Mouse (Mus musculus) megakaryocyte, embryonic 14.5 days (primary cell): Measurements from ENCODE around the gene Sept8.

Experiments
- FLI1 ChIP-seq: IDR thresholded peaks from 2 replicates; pipeline ENCODE4 v1.6.1; 2012; ENCODE audit warnings: low read length, inconsistent platforms, mixed read lengths
- GATA1 ChIP-seq: IDR thresholded peaks from 3 replicates; pipeline ENCODE4 v1.6.1; 2012; ENCODE audit warnings: mixed read lengths, low read length, inconsistent platforms, borderline replicate concordance

DNA sequence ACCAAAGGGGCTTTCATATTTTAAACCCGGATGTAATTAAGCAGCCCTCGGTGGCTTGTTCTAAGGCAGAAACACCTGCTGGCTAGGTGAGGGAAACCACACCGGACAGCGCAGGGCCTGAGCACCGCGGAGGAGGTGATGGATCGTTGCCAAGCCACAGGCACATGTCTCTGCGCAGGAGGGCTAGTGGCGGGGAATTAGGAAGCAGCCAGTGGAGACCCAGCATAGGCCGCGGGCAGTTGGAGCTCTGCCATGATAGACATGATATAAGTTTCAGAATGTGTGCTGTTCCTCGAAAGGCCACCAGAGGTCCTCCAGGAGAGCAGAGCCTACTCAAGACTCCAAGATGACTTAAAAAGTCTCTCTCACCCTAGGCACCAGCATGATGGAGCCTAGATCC lies 32.7 kb downstream of the Sept8 start:
- TF ChIP-seq GATA1 (no peak), FLI1 (no peak)
